Comparison of ENCODE assay signal across 17 mouse cellular contexts in the genomic region with DNA sequence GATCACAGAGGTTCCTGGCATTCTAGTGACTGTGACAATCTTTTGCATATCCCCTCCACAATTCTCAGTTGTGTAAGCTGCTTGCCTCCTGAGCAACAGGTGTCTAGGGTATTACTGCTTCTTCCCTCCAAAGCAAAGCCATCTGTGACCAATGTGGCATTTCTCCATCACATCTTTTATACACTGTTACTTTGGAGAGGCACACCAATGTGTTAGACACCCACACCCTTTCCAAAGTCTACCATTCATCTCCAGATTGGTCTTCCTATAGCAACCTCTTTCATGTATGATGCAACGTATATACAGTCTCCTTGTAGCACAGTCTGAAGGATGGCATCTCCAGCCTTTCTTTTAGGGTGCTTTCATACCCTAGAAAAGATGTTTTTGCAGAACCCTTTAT.
"Had no signal": no experiment of that assay in that cellular context is flagged by ENCODE, and none has a peak within 500 bp of the region (broad histone marks: within the 10 kb centered on the region; RNA-seq: fewer than 3 reads in every experiment).

No protein-coding gene starts in this region.

- DNase-seq: left cerebral cortex, postnatal 4 days; liver; liver, embryonic 13.5 days; liver, postnatal 0 days; lung, adult 18-20 months; lung, adult 2 months; lung, embryonic 14.5 days; lung, postnatal 10 days; lung, postnatal 14 days; lung, postnatal 36 days; lung, postnatal 4 days; midbrain, embryonic 14.5 days had no signal

- ATAC-seq: liver, embryonic 12.5 days; liver, postnatal 0 days; lung, postnatal 0 days; midbrain, embryonic 13.5 days; midbrain, embryonic 15.5 days; midbrain, embryonic 16.5 days had no signal
